Mouse (Mus musculus) lung, postnatal 0 days (tissue): Measurements from ENCODE around the gene Mreg.

Source experiments
- CTCF ChIP-seq: IDR thresholded peaks from 2 replicates; pipeline ENCODE4 v1.5.1; 2016; ENCODE audit warnings: antibody characterized with exemption, mild to moderate bottlenecking
- EP300 ChIP-seq: IDR thresholded peaks from 2 replicates; pipeline ENCODE4 v1.6.1; 2016; ENCODE audit warnings: antibody characterized with exemption, mild to moderate bottlenecking, control low read depth

DNA sequence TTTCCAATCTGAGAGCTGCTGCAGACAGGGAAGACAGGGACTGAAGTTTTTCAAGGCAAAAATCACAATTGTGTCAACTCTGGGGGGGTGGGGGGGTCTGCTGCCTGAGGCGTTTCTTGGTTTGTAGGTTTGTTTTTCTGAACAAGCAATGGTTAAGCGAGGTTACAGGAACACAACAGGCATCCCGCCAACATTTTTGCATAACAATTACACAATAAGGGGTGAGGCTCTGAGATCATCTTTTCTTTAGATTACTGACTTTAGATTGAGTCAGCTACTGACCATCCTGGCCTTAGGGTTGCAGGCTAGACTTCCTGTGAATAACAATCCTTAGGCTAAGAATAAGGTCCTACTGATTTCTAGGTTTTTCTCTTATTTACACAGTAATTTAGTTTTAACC, 16.9 kb upstream of the Mreg start:
- TF ChIP-seq CTCF (no peak), EP300 (no peak)
